Mouse (Mus musculus): ENCODE measurements around the gene Nrd1.
A peak's percentile ranks its signal among the peaks of the same experiment; 100 is the strongest.

Nrd1 gene

DNA sequence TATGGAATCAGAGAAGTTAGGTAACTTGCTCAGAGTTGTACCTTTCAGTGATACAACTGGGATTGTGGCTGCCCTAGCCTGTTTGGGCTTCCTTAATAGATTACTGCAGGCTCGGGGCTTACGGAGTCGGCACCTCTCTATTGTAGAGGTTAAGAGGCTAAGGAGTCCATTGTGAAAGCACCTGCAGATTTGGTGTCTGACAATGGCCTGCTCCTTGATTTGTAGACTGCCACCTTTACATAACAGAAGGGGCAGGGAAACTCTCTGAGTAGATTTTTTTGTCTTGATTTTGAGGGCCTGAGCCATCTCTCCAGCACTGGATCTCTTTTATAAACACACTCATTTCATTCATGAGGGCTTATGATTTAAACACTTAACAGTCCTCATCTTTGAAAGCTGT, 26.1 kb downstream of the Nrd1 start:
- DNase-seq (ENCODE audit: low spot score), result no peak

- DNase-seq (ENCODE audit: low spot score), result no peak
These were observed 29.4 kb downstream of the Nrd1 start for GRCm38 (mm10) chr4:109029857-109030256.

GRCm38 (mm10) chr4:109030266-109030665, 29.8 kb downstream of the Nrd1 start:
- no peak for DNase-seq (ENCODE audit: low spot score)

DNA sequence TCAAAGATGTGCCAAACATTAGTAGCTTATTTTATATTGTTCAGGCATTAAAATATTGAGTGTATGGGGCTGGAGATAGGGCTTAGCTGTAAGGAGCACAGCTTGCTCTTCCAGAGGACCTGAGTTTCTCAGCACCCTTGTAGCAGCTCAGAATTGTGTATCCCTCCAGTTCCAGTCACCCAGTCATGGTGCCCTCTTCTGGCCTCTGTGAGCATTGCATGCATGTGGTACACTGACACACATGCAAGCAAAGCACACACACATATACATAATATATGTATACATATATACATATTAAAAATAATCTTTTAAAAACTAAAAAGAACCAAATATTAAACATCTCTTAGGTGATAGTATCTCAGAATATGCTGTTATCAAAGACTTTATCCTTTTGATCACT, 35.9 kb downstream of the Nrd1 start:
- peak; percentile 54 for DNase-seq (ENCODE audit: low spot score)

GRCm38 (mm10) chr4:109042739-109043138, 42.3 kb downstream of the Nrd1 start:
- no peak for DNase-seq (ENCODE audit: low spot score)

DNA sequence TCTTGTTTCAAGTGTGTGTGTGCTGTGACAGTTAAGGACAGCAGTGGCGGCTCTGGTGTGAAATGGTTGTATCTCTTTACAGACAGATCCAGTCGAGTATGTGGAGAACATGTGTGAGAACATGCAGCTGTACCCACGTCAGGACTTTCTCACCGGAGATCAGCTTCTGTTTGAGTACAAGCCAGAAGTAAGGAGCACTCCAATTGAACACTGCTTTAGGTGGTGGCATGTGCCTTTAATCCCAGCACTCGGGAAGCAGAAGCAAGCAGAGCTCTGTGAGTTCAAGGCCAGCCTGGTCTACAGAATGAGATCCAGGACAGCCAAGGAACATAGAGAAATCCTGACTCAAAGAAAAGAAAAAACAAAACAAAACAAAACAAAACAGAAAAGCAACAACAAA, 42.8 kb downstream of the Nrd1 start:
- no peak for DNase-seq (ENCODE audit: low spot score)

DNA sequence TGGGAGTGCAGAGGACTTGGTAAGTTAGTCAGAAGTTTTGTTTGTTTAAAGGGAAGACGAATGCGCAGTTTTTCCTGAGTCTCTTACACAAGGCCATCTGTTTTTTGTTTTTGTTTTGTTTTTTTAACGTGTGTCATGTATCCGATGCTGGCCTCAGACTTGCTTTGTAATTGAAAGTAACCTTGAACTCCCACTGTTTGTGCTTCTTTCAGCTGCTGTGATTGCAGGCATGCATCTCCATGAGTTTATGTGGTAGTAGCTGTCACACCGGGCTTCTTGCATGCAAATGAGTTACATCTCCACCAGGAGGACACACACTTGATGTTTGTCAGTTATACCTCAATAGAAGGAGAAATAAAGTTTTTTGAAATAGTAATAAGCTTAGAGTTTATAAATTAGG, 43.3 kb downstream of the Nrd1 start:
- no peak for DNase-seq (ENCODE audit: low spot score)

DNA sequence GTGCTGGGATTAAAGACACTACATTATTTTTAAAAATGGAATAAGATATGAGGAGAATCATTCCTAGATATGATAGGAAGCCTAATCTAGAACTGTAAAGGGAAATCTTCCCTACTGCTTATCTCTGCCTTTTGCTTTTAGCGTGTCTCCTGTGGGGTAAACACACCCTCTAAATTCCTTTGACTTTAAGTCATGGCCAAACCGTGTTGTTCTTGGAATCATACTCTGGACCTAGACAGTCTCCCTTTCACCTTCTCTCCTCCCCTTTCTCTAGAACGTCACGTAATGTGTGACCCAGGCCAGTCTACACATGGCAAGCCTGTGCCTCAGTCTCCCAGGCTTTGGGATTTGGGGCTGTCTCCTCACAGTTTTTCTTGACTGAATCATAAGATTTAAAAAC, 47.8 kb downstream of the Nrd1 start:
- DNase-seq (ENCODE audit: low spot score), result no peak

GRCm38 (mm10) chr4:109052282-109052681, 51.8 kb downstream of the Nrd1 start:
- no peak for DNase-seq (ENCODE audit: low spot score)

DNA sequence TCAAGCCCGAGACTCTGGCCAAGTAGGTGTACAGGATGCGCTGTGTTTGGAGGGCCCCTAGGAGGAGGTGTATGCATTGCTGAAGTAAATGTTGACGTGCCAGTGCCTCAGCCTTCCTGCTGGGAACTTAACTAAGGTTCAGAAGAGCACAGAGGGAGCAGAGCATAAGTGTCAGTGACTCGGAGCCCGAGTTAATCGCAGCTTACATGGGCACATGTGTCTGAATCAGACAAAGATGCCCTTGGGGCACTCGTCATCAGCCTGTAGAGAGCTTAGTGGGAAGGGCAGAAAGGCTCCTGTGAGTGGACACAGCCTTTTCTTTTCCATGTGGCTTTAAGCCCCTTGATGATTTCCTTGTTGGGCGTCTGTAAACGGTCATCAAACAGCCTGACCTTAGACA, 53.5 kb downstream of the Nrd1 start:
- no peak for DNase-seq (ENCODE audit: low spot score)

DNA sequence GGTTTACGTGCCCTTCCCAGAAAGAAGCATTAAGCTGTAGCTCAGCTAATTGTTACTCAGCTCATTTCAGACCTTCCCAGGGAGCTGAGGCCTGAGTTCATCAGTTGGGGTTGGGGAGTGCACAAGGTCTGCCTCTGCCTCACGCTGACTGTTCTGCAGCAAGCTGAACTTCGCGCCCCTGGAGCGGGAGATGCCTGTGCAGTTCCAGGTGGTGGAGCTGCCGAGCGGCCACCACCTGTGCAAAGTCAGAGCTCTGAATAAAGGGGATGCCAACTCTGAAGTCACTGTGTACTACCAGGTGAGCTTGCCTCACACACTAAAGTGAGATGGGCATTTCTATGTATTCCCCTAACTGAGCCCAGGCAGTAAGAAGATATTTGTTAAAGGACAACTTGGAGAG, 55.9 kb downstream of the Nrd1 start:
- DNase-seq (ENCODE audit: low spot score), result no peak

DNA sequence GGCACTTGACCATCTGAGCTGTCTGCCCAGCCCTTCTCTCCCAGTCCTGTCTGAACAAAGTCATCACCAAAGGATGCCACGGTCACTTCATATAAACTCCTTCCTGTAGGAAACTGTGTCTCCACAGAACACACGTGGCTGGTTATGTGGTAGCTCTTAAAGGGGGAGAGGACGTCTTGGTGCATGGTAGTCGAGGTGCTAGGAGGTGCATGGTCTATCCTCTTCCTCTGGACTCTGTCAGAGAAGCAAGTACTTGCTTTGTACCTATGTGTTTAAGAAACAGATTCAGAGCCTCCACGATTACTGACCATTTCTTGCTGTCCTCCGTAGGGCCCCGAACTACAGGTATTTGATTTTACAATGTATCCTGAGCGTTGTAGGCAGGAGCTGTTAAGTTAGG, 57.2 kb downstream of the Nrd1 start:
- no peak for DNase-seq (ENCODE audit: low spot score)

DNA sequence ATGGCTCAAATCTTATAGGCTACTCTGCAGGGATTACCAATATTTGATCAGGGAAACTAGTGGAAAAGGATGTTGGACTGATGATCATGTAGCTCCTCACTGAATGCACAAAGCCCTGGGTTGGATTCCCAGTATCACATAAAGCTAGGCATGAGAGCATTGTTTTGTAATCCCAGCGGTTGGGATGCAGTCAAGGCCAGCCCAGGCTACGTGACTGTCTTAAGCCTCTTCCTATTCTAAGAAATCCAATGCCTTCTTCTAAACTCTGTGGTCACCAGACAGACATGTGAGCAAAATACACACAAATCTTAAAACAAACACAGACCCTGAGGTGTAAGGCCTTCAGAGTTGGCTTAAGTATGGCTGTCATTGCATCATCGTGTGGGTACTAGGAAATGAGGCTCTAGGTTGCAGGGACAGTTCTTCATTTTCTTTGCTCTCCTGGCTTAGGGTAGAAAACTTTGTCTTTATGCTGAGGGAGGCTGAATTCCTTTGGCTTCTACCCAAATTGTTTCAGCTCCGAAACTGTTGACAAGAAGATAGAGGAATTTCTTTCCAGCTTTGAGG, 58.9 kb downstream of the Nrd1 start:
- DNase-seq (ENCODE audit: low spot score), result no peak

DNA sequence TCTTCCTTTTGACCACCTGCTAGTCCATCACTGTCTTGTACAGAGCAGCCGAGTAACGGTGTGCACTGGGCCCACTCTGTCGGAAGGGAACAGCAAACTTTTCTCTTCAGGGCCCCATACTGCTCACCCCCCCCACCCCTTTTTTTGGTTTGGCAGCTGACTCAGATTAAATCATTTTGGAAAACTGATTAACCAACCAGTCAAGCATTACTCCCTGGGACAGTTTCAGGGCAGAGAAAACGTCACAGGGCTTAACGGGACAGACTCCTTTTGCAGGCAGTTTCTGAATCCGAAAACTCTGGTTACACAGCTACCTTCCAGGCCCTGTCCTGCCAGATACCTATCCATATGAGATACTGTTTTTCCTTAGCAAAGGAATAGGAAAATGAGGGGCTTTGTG, 64.5 kb downstream of the Nrd1 start:
- no peak for DNase-seq (ENCODE audit: low spot score)

GRCm38 (mm10) chr4:109065714-109066113, 65.3 kb downstream of the Nrd1 start:
- DNase-seq (ENCODE audit: low spot score), result no peak

DNA sequence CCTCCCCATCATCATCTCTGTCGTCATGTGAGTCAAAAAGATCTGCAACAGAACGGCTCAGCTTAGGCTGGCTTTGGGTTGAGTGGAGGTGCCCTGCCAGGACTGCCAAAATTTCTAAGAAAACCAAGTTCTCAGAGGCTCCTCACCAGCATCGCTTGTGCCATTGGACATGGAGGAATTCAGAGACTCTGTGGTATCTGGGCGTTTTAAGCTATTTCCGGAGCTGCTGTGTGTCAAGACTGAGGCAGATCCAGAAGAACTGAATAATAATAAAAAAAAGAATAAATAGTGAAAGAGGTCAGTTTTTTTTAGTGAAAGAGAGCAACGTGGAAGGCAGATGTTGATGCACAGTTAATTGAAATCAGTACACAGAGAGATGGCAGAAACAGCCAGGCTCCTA, 72.4 kb downstream of the Nrd1 start:
- no peak for DNase-seq (ENCODE audit: low spot score)

DNA sequence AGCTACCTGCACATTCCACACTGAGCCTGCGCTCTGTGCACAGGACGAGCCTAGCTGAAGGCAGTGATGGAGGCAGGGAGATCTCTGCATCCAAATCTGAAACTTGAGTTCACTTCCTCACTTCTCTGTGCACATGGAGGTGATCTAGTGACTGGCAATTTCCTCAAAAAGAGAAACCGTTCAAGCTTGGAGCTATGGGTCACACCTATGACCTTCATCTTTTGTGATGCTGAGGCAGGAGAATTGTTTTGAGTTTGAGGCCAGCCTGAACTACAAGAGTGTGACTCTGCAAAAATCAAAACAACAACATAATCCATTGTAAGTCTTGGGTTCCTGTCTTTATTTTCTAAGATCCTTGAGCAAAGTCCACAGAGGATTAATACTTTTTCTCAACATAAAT, 72.8 kb downstream of the Nrd1 start:
- DNase-seq (ENCODE audit: low spot score), result no peak

DNA sequence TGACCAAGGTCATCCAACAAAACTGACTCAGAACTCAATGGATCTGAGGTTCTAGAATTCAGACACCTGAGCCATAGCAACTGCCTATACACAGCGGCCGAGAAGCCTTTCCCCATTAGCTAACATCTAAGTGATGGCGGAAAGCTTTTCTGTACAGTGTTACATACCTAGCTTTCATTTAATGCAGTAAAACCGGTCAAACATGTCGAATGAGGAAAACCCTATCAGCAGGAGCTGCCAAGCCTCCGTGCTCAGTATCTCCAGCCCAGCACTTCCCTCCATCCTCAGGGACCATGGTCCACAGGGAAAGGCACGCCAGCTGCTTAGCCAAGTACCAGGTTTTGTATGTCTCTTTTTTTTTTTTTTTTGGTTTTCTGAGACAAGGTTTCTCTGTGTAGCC, 78.5 kb downstream of the Nrd1 start:
- DNase-seq (ENCODE audit: low spot score), result no peak

DNA sequence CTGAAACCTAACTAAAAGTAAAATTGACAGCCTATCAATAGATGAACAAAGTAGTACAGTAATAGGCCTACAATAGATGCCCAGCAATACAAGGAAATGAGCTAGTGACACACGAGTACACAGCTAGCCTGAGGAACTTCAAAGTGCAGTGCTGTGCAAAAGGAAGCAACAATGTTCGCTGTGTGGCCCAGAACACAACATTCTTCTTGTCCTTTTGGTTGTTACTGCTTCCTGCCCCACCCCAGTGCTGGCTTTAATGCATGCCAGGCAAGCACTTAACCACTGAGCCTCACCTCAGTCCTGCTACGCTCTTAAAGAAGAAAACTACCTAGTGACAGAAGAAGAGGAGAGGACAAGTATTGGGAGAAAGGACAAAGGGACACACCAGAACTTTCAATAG, 79.2 kb downstream of the Nrd1 start:
- no peak for DNase-seq (ENCODE audit: low spot score)

DNA sequence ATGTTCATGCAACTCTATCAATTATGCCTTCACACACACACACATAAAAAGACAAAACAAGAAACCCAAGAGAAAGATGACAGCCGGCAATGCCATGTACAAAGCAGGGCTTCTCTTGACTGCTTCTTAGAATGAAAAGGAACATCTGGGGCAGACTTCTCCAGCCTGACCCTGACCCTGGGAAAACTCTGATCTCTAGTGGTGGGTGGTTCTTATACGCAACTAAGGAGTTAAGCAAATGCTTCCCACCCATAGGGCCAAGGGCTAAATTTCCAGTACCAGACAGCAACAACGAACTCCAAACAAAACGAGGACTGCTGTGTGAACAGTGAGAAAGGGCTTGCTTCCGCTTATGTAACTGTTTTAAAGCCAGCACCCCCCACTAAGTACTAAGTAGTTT, 79.7 kb downstream of the Nrd1 start:
- DNase-seq (ENCODE audit: low spot score), result no peak

DNA sequence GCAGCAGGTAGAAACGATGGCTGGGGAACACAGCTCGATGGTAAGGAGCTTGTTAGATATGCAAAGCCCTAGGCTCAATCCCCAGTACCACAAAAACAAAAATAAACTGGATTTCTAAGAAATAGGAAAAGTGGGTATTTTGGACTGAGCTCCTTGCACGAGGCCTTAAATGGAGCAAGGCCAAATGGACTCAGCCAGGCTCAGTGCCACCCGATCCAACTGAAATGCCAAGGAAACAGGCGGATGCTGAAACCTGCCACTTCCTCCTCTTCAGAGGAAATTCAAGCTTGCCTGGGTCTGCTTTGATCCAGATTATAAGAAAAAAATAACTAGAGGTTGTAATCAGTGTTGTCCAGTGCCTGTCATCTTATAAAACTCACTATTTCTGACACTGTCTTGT, 88.7 kb downstream of the Nrd1 start:
- DNase-seq (ENCODE audit: low spot score), result no peak

GRCm38 (mm10) chr4:109089999-109090398, 89.5 kb downstream of the Nrd1 start:
- peak; percentile 54 for DNase-seq (ENCODE audit: low spot score)

- no peak for DNase-seq (ENCODE audit: low spot score)
These were observed 90.9 kb downstream of the Nrd1 start for GRCm38 (mm10) chr4:109091241-109091777.

GRCm38 (mm10) chr4:109092344-109092743, 91.9 kb downstream of the Nrd1 start:
- DNase-seq (ENCODE audit: low spot score), result no peak

DNA sequence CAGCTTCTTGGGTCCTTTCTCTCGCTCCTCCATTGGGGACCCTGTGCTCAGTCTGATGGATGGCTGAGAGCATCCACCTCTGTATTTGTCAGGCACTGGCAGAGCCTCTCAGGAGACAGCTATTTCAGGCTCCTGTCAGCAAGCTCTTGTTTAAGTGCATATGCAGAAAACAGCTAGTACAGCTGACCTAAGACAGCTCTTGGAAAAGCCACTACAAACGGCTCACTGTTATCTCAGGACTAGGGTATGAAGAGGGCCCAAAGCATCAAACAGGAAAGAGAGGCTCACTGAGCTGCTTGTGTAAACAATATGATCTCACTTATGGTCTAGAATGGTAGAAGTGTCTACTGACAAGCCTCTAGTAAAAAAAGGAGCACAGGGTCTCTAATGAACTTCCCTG, 93.8 kb downstream of the Nrd1 start:
- DNase-seq (ENCODE audit: low spot score), result no peak
